ENCODE assay signal across 13 mouse cellular contexts in genomic region chr8:47985243-47985642, GRCm38 (mm10). TPM values are rescaled to one million over a fixed set of nuclear protein-coding genes. Genes with fewer than 3 reads are reported as not detected.
A peak's percentile ranks its signal among the peaks of the same experiment; 100 is the strongest.
DNase-seq lines count a peak whose midpoint lies in the region; ATAC-seq and TF ChIP-seq lines count a peak whose summit lies in the region.
"Had no signal": no experiment of that assay in that cellular context is flagged by ENCODE, and none has a peak within 500 bp of the region (broad histone marks: within the 10 kb centered on the region; RNA-seq: fewer than 3 reads in every experiment).

No protein-coding gene starts in this region.

- no peak for ATAC-seq in intestine, embryonic 14.5 days (replicated peaks; ENCODE audit: low FRiP score, low TSS enrichment, low read depth)
- ATAC-seq in intestine, postnatal 0 days: no peak
- ATAC-seq in forebrain, postnatal 0 days: peak; percentile 49; the same call in 1 of the 2 replicates
- ATAC-seq in midbrain, embryonic 13.5 days: peak; percentile 16; the same call in 1 of the 2 replicates
- ATAC-seq: lung, postnatal 0 days had no signal

- TF ChIP-seq POLR2A in brain, embryonic 14.5 days (IDR thresholded peaks at IDR 0.05; ENCODE audit: borderline replicate concordance, extremely low read depth, insufficient read depth, insufficient read length, poor library complexity, severe bottlenecking): no peak

- H3K9ac ChIP-seq in intestine, embryonic 14.5 days (ENCODE audit: low read length): no peak overlapping the region
- H3K9ac ChIP-seq in intestine, postnatal 0 days (ENCODE audit: low read depth, low read length): no peak overlapping the region
- H3K9ac ChIP-seq in forebrain, postnatal 0 days: no peak overlapping the region
- H3K9ac ChIP-seq in midbrain, embryonic 13.5 days (replicated peaks): no peak overlapping the region

- no peak overlapping the region for H3K4me2 ChIP-seq in intestine, embryonic 14.5 days (ENCODE audit: low read length)
- no peak overlapping the region for H3K4me2 ChIP-seq in intestine, postnatal 0 days (replicated peaks; ENCODE audit: low read depth)
- no peak overlapping the region for H3K4me2 ChIP-seq in forebrain, postnatal 0 days (ENCODE audit: low read depth)
- no peak overlapping the region for H3K4me2 ChIP-seq in midbrain, embryonic 13.5 days (replicated peaks)

- no peaks in the 10 kb centered on the region for H3K9me3 ChIP-seq in intestine, embryonic 14.5 days (ENCODE audit: control insufficient read depth, low read length)
- no peaks in the 10 kb centered on the region for H3K9me3 ChIP-seq in intestine, postnatal 0 days (ENCODE audit: control insufficient read depth)
- H3K9me3 ChIP-seq in forebrain, postnatal 0 days (ENCODE audit: low read length): no peaks in the 10 kb centered on the region
- H3K9me3 ChIP-seq in midbrain, embryonic 13.5 days: no peaks in the 10 kb centered on the region

- intact Hi-C loops in gastrocnemius, adult 2 months (cut with DNase I): no loop called here

- H3K4me3 ChIP-seq in intestine, embryonic 14.5 days (ENCODE audit: low read depth, low read length): no peak overlapping the region
- H3K4me3 ChIP-seq in intestine, postnatal 0 days (ENCODE audit: low read depth, low read length): no peak overlapping the region
- H3K4me3 ChIP-seq in forebrain, postnatal 0 days (ENCODE audit: low read depth, low read length): no peak overlapping the region
- H3K4me3 ChIP-seq in midbrain, embryonic 13.5 days (replicated peaks): no peak overlapping the region
- no peak overlapping the region for H3K4me3 ChIP-seq in gastrocnemius, adult 2 months

- peak overlapping the region; percentile 18; the same call in 1 of the 2 replicates for H3K27ac ChIP-seq in intestine, embryonic 14.5 days (ENCODE audit: low read depth)
- no peak overlapping the region for H3K27ac ChIP-seq in intestine, postnatal 0 days (ENCODE audit: low read depth, low read length)
- no peak overlapping the region for H3K27ac ChIP-seq in forebrain, postnatal 0 days (ENCODE audit: low read depth, low read length)
- H3K27ac ChIP-seq in midbrain, embryonic 13.5 days: peak overlapping the region; percentile 26; the same call in 1 of the 2 replicates
- no peak overlapping the region for H3K27ac ChIP-seq in gastrocnemius, adult 2 months

- no peak for TF ChIP-seq CTCF in intestine, postnatal 0 days (IDR thresholded peaks at IDR 0.05; ENCODE audit: low read depth)
- no peak for TF ChIP-seq CTCF in brain, embryonic 14.5 days (IDR thresholded peaks at IDR 0.05; ENCODE audit: borderline replicate concordance, extremely low read depth, insufficient read depth, insufficient read length)
- no peak for TF ChIP-seq CTCF in forebrain, postnatal 0 days (IDR thresholded peaks at IDR 0.05; ENCODE audit: low read depth)
- no peak for TF ChIP-seq CTCF in gastrocnemius, adult 2 months (IDR thresholded peaks at IDR 0.05)

- no peaks in the 10 kb centered on the region for H3K27me3 ChIP-seq in intestine, embryonic 14.5 days (replicated peaks; ENCODE audit: control insufficient read depth, insufficient read depth, low read length)
- H3K27me3 ChIP-seq in intestine, postnatal 0 days (replicated peaks; ENCODE audit: control insufficient read depth, insufficient read depth, low read length): no peaks in the 10 kb centered on the region
- no peaks in the 10 kb centered on the region; the same call in 1 of the 2 replicates for H3K27me3 ChIP-seq in forebrain, postnatal 0 days (ENCODE audit: insufficient read depth, low read length)
- no peaks in the 10 kb centered on the region for H3K27me3 ChIP-seq in midbrain, embryonic 13.5 days

- no peaks in the 10 kb centered on the region for H3K36me3 ChIP-seq in intestine, embryonic 14.5 days (ENCODE audit: control insufficient read depth, insufficient read depth, low read length)
- H3K36me3 ChIP-seq in intestine, postnatal 0 days (ENCODE audit: control insufficient read depth, insufficient read depth): no peaks in the 10 kb centered on the region
- no peaks in the 10 kb centered on the region for H3K36me3 ChIP-seq in forebrain, postnatal 0 days (ENCODE audit: insufficient read depth)
- H3K36me3 ChIP-seq in midbrain, embryonic 13.5 days: no peaks in the 10 kb centered on the region

- no peak for DNase-seq in intestine, embryonic 14.5 days (ENCODE audit: low spot score)
- peak; percentile 87 for DNase-seq in brain, embryonic 14.5 days (ENCODE audit: low read depth)
- DNase-seq in forebrain, postnatal 0 days: peak; percentile 41
- DNase-seq in gastrocnemius, adult 2 months: no peak
- no peak for DNase-seq in layer of hippocampus, postnatal 36 days
- DNase-seq in frontal cortex, postnatal 25 days (ENCODE audit: low spot score in 2 of 2): no peak
- DNase-seq: B cell, adult 2 months; cerebellum, postnatal 36 days; left cerebral cortex, postnatal 4 days; right cerebral cortex, postnatal 4 days had no signal

- peaks cover 20% of the 10 kb centered on the region for H3K4me1 ChIP-seq in intestine, embryonic 14.5 days (replicated peaks; ENCODE audit: control insufficient read depth, insufficient read depth, low read length)
- no peaks in the 10 kb centered on the region for H3K4me1 ChIP-seq in intestine, postnatal 0 days (replicated peaks; ENCODE audit: control insufficient read depth, insufficient read depth, low read length)
- H3K4me1 ChIP-seq in forebrain, postnatal 0 days (ENCODE audit: insufficient read depth): peaks cover 10% of the 10 kb centered on the region; the same call in 1 of the 2 replicates
- H3K4me1 ChIP-seq in midbrain, embryonic 13.5 days (replicated peaks): peaks cover 31% of the 10 kb centered on the region

RNA-seq across cellular contexts. Expression of gene Wwc2, which starts 5.5 kb away (rescaled TPM):
- polyA plus RNA-seq in intestine, embryonic 14.5 days (2014; fragmentation: Nextera tagmentation; extraction: Ambion mirVana): 10.4 and 10.6 TPM in 2 replicates
- 6.7 and 7.4 TPM in 2 replicates for polyA plus RNA-seq in intestine, postnatal 0 days (2015; fragmentation: Nextera tagmentation; extraction: Ambion mirVana)
- 3.6 and 6.8 TPM in 2 replicates for polyA plus RNA-seq in brain, embryonic 14.5 days (2012; rRNA removed)
- total RNA-seq in forebrain, postnatal 0 days (2014; rRNA removed): 7.8 and 8.4 TPM in 2 replicates
- polyA plus RNA-seq in forebrain, postnatal 0 days (2015; fragmentation: Nextera tagmentation; extraction: Ambion mirVana): 3.1 and 4.7 TPM in 2 replicates
- 4.8 and 5.1 TPM in 2 replicates for polyA plus RNA-seq in midbrain, embryonic 13.5 days (2015; fragmentation: Nextera tagmentation; extraction: Ambion mirVana)
- total RNA-seq in gastrocnemius, adult 2 months (2021): 1 to 10 TPM; 5.0 to 8.3 TPM
- total RNA-seq in layer of hippocampus, postnatal 36 days (2021): 10 to 100 TPM; 27.1 to 27.3 TPM

Comparison
In these comparisons a context has a peak if more than half of its experiments do, and no peak if none do; other contexts are left out.
1. H3K27ac ChIP-seq: peak in intestine, embryonic 14.5 days (single experiment) and midbrain, embryonic 13.5 days (single experiment); none in intestine, postnatal 0 days (single experiment), forebrain, postnatal 0 days (single experiment) and gastrocnemius, adult 2 months (single experiment).
2. ATAC-seq: peak in forebrain, postnatal 0 days (single experiment) and midbrain, embryonic 13.5 days (single experiment); none in intestine, embryonic 14.5 days (single experiment) and intestine, postnatal 0 days (single experiment).
3. DNase-seq: peak in brain, embryonic 14.5 days (single experiment) and forebrain, postnatal 0 days (single experiment); none in intestine, embryonic 14.5 days (single experiment), gastrocnemius, adult 2 months (single experiment), layer of hippocampus, postnatal 36 days (0 of 2) and frontal cortex, postnatal 25 days (0 of 2).